Mouse (Mus musculus) liver, embryonic 16.5 days (tissue): ENCODE measurements around the gene Heatr5b. TPM values are rescaled to one million over a fixed set of nuclear protein-coding genes. Genes with fewer than 3 reads are reported as not detected.

ENCODE experiments used
- ATAC-seq: fragments of 200-750 bp; cut with Nextera tagmentation; 2 replicates; pipeline ENCODE4 v1.8.0; 2017; ENCODE audit warnings: low read depth, mild to moderate bottlenecking, moderate number of reproducible peaks, moderate library complexity
- H3K27ac ChIP-seq: fragments of 300-500 bp; sonication (generic); 2 replicates; pipeline ENCODE4 v1.5.1; 2014; ENCODE audit warnings: mild to moderate bottlenecking, low read length
- H3K27me3 ChIP-seq: fragments of 300-500 bp; sonication (generic); 2 replicates; pipeline ENCODE4 v1.6.1; 2014; ENCODE audit warnings: low read depth, low read length, mixed read lengths; ENCODE audit not compliant: control insufficient read depth, insufficient read depth
- H3K36me3 ChIP-seq: fragments of 300-500 bp; sonication (generic); 2 replicates; pipeline ENCODE4 v1.6.1; 2014; ENCODE audit warnings: mild to moderate bottlenecking; ENCODE audit not compliant: control insufficient read depth, insufficient read depth
- H3K4me1 ChIP-seq: fragments of 300-500 bp; sonication (generic); 2 replicates; pipeline ENCODE4 v1.6.1; 2014; ENCODE audit warnings: low read depth, low read length, mixed read lengths; ENCODE audit not compliant: control insufficient read depth
- H3K4me2 ChIP-seq: fragments of 300-500 bp; sonication (generic); 2 replicates; pipeline ENCODE4 v1.6.1; 2014; ENCODE audit warnings: low read depth, low read length, mixed read lengths
- H3K4me3 ChIP-seq: fragments of 300-500 bp; sonication (generic); 2 replicates; pipeline ENCODE4 v1.5.1; 2014; ENCODE audit warnings: low read depth, mild to moderate bottlenecking, low read length
- H3K9ac ChIP-seq: fragments of 300-500 bp; sonication (generic); 2 replicates; pipeline ENCODE4 v1.6.1; 2014; ENCODE audit warnings: low read depth, low read length
- H3K9me3 ChIP-seq: fragments of 300-500 bp; sonication (generic); replicated peaks from 2 replicates; pipeline ENCODE4 v1.6.1; 2016; ENCODE audit warnings: low read length; ENCODE audit not compliant: control insufficient read depth
- WGBS: fragments of 180-500 bp; shearing (Covaris S2); extraction: QIAGEN DNeasy Blood & Tissue Kit; methylation state at CpG from one replicate; pipeline ENCODE4 v1.1.7; 2014; ENCODE audit not compliant: insufficient replicate concordance; 5-methylcytosine and 5-hydroxymethylcytosine counted together
- polyA plus RNA-seq: library from polyadenylated mRNA; unstranded; fragments of >200 nt; fragmentation: Nextera tagmentation; extraction: Ambion mirVana; gene quantifications from 2 replicates; pipeline ENCODE4 v1.2.1, GENCODE M21; 2015

Heatr5b gene
- polyA plus RNA-seq: 4.4 and 4.7 TPM in 2 replicates

- under 1% methylated on average over 81 of the region's 81 CpGs for WGBS
- Histone ChIP-seq H3K4me1 (peaks cover 3% of the 10 kb centered on the region), H3K27me3 (no peaks in the 10 kb centered on the region), H3K27ac (peak within 1 kb of the TSS; percentile 95), H3K9ac (peak within 1 kb of the TSS; percentile 93), H3K4me3 (peak within 1 kb of the TSS; percentile 93), H3K36me3 (peaks cover 4% of the 10 kb centered on the region; the same call in 1 of the 2 replicates), H3K4me2 (peak within 1 kb of the TSS; percentile 88), H3K9me3 (no peaks in the 10 kb centered on the region)
- peak; percentile 97 for ATAC-seq
Observed at GRCm38 (mm10) chr17:78834856-78835835, at the start of gene Heatr5b, which contains the start of gene Gpatch11. Gene Heatr5b, minus strand, starts transcription at chr17:78835364. Gene Gpatch11, plus strand, starts transcription at chr17:78835567.

- WGBS: 83% methylated on average over 4 of the region's 4 CpGs
- no peak overlapping the region for H3K4me3 ChIP-seq
- H3K9me3 ChIP-seq: no peaks in the 10 kb centered on the region
- no peak for ATAC-seq
- peaks cover 2% of the 10 kb centered on the region; the same call in 1 of the 2 replicates for H3K36me3 ChIP-seq
- no peak overlapping the region for H3K4me2 ChIP-seq
- H3K9ac ChIP-seq: no peak overlapping the region
- H3K4me1 ChIP-seq: peaks cover 14% of the 10 kb centered on the region
- H3K27ac ChIP-seq: no peak overlapping the region
- H3K27me3 ChIP-seq: no peaks in the 10 kb centered on the region
Observed at GRCm38 (mm10) chr17:78883291-78883690, 48.1 kb upstream of the Heatr5b start.

- Histone ChIP-seq H3K27ac (peak within 1 kb of the TSS; percentile 74), H3K4me1 (peaks cover 14% of the 10 kb centered on the region), H3K9ac (peak within 1 kb of the TSS; percentile 81), H3K9me3 (no peaks in the 10 kb centered on the region), H3K4me2 (peak within 1 kb of the TSS; percentile 76), H3K4me3 (peak within 1 kb of the TSS; percentile 85), H3K27me3 (no peaks in the 10 kb centered on the region), H3K36me3 (peaks cover 4% of the 10 kb centered on the region; the same call in 1 of the 2 replicates)
- peak; percentile 100 for ATAC-seq
- WGBS: under 1% methylated on average over 28 of the region's 28 CpGs
Observed at GRCm38 (mm10) chr17:78882401-78883112, 47.4 kb upstream of the Heatr5b start, which contains the start of gene Eif2ak2. Gene Eif2ak2, minus strand, starts transcription at chr17:78882573.

DNA sequence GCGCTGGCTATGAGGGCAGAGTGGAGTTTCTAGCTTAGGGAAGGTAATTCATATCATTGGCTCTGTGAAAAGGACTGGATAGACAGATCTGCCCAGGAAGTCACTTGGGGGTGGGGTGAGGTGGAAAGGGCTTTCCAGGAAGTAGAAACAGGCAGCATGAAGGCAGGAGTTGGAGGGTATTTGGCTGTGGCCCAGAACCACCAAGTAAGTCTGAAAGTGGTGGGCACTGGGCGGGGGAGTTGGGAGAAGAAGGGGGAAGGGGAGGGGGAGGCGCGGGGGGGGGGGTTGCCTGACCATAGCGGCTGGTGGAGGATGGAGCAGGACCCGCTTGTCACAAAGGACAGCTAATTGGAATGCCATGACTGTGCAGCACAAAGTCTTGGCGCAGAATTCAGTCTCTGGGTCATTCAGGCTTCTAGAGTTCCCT lies 46.7 kb upstream of the Heatr5b start:
- WGBS: 4% methylated on average over 5 of the region's 7 CpGs
- peak overlapping the region; percentile 85 for H3K4me3 ChIP-seq
- peaks cover 4% of the 10 kb centered on the region; the same call in 1 of the 2 replicates for H3K36me3 ChIP-seq
- ATAC-seq: peak; percentile 37
- H3K27me3 ChIP-seq: no peaks in the 10 kb centered on the region
- H3K9me3 ChIP-seq: no peaks in the 10 kb centered on the region
- H3K4me1 ChIP-seq: peaks cover 14% of the 10 kb centered on the region
- H3K27ac ChIP-seq: peak overlapping the region; percentile 74
- H3K4me2 ChIP-seq: peak overlapping the region; percentile 76
- H3K9ac ChIP-seq: peak overlapping the region; percentile 81

DNA sequence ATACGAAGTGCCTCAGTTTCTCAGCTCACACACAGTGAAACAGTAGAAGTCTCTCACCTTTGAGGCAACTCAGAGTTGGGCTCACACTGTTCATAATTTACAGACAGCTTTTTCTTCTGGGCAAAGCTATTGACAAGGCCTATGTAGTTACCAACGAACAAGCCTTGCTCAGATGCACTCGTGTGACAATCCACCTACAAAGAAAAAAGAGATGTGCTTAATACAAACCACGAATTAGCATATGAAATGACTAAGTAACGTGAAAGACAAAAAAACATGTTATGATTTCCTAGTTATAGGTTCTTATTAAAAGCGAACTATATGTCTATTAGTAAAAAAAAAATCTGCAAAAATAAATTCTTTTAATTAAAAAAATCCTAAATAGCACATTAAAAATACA lies 38.7 kb upstream of the Heatr5b start:
- H3K9me3 ChIP-seq: no peaks in the 10 kb centered on the region

DNA sequence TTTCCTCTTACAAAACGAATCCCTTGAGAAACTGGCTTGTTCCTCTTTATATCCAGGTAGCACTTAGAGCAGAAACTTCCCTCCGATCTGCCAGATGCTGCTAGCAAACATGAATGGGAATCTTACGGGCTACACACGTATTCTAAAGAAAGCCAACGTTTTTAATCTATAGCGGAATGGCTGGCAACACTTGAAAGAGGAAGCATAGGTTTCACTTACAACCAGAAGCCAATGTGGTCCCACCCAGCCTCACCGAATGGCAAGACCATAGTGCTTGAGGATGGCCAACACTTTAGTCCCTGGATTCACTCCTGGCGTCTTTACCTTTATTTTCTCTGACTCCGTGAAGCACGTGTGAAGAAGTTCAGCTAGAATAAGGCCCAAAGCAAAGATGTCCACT lies 21.1 kb upstream of the Heatr5b start:
- Histone ChIP-seq H3K9ac (no peak overlapping the region), H3K4me3 (no peak overlapping the region), H3K9me3 (no peaks in the 10 kb centered on the region), H3K27me3 (no peaks in the 10 kb centered on the region), H3K4me1 (no peaks in the 10 kb centered on the region), H3K27ac (no peak overlapping the region), H3K4me2 (no peak overlapping the region), H3K36me3 (no peaks in the 10 kb centered on the region; the same call in 1 of the 2 replicates)
- ATAC-seq: no peak
- WGBS: 80% methylated on average over 10 of the region's 10 CpGs

More for the DNA sequence above, 38.7 kb upstream of the Heatr5b start:
- Histone ChIP-seq H3K27ac (no peak overlapping the region), H3K4me3 (no peak overlapping the region), H3K9ac (no peak overlapping the region), H3K27me3 (no peaks in the 10 kb centered on the region), H3K4me1 (no peaks in the 10 kb centered on the region), H3K36me3 (peaks cover 20% of the 10 kb centered on the region), H3K4me2 (no peak overlapping the region)
- ATAC-seq: no peak
- 76% methylated on average over 6 of the region's 6 CpGs for WGBS

DNA sequence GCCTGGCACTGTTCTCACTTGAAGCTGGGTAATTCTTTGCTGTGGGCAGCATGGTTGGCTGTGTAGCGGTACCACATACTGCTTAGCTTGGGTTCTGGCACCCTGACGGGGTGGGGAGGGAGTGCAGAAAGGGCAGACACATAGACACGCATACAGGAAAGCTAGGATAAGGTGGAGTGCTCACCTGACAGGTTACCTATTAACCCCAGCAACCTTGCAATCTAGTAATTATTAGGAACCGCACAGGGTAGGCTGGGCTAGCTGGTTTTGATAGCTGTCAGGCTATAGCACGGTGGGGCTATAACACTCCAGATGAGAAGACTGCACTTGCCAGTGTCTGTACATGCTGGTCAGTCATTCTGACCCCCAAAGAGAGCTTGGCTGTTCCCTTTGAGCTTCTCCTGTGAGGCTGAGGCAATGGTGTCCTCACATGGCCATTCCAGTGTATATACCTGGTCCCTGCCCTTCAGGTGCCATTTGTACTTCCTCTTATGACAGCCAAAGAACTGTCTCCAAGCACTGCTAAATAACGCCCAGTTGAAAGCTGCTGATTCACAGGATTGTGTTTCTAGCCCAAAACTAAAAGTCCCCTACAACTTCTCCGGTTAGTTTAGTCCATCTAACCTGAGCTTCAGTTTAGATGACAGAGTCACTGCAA lies 7.2 kb upstream of the Heatr5b start:
- Histone ChIP-seq H3K27me3 (no peaks in the 10 kb centered on the region), H3K9ac (no peak overlapping the region), H3K4me2 (no peak overlapping the region), H3K9me3 (no peaks in the 10 kb centered on the region), H3K36me3 (peaks cover 18% of the 10 kb centered on the region), H3K4me1 (no peaks in the 10 kb centered on the region), H3K4me3 (no peak overlapping the region), H3K27ac (no peak overlapping the region)
- ATAC-seq: peak; percentile 19; the same call in 1 of the 2 replicates
- WGBS: 75% methylated on average over 7 of the region's 7 CpGs

GRCm38 (mm10) chr17:78836056-78836455 lies 892 bp upstream of the Heatr5b start:
- 23% methylated on average over 2 of the region's 2 CpGs for WGBS
- Histone ChIP-seq H3K9me3 (no peaks in the 10 kb centered on the region), H3K4me3 (peak overlapping the region; percentile 93), H3K4me2 (peak overlapping the region; percentile 88), H3K9ac (peak overlapping the region; percentile 87), H3K27ac (peak overlapping the region; percentile 95), H3K4me1 (peaks cover 3% of the 10 kb centered on the region), H3K27me3 (no peaks in the 10 kb centered on the region), H3K36me3 (peaks cover 7% of the 10 kb centered on the region; the same call in 1 of the 2 replicates)
- no peak for ATAC-seq
